Mouse (Mus musculus): Measurements from ENCODE around the gene Prkacb.
"Not testable (repeated sequence)": the region's sequence is repeated elsewhere in the genome, so short reads cannot be mapped to it uniquely, and the experiment has no call there.

The Prkacb gene

DNA sequence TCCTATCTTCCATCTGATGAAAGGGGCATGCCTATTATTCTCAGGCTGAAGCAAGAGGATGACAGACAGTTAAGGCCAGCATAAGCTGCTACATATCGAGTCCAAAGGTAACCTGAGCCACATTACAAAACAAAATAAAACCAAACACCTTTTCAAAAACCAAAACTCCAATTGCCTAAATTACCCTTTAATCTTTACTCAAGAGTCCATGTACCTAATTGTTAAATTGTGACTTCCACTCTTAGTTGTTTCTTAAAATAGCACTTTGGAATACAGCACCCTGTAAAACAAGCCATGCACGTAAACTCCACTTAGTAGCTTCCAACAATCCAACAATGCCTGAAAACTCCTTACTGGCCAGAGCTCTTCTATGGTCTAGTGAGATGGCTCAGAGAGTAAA, 34.3 kb downstream of the Prkacb start:
- DNase-seq (ENCODE audit: low spot score), result no peak

- DNase-seq (ENCODE audit: low spot score), result no peak
Measured at GRCm38 (mm10) chr3:146776711-146777110, 36.1 kb downstream of the Prkacb start.

GRCm38 (mm10) chr3:146770853-146771252, 41.9 kb downstream of the Prkacb start:
- DNase-seq (ENCODE audit: low spot score), result no peak

GRCm38 (mm10) chr3:146769940-146770659, 42.7 kb downstream of the Prkacb start:
- peak; percentile 62 for DNase-seq (ENCODE audit: low spot score)

DNA sequence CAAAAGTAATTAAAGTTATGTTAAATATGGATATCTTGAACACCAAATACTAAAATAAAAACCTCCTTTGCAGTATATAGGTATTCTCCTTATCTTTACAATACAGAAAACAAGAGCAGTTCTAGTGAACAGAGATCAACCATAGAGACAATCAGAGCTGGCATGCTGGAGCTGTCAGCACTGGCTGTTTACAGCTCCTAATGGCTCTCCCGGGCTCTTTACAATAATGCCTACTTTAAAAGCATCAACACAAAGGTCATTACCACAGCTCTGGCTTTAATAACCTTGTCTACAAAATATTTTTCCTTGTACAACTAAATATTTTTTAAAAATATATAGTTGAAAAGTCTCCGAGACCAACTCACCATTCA, 43.2 kb downstream of the Prkacb start:
- no peak for DNase-seq (ENCODE audit: low spot score)

GRCm38 (mm10) chr3:146768921-146769320, 43.9 kb downstream of the Prkacb start:
- DNase-seq (ENCODE audit: low spot score), result peak; percentile 31

- DNase-seq (ENCODE audit: low spot score), result no peak
Measured at GRCm38 (mm10) chr3:146768360-146768759, 44.4 kb downstream of the Prkacb start.

DNA sequence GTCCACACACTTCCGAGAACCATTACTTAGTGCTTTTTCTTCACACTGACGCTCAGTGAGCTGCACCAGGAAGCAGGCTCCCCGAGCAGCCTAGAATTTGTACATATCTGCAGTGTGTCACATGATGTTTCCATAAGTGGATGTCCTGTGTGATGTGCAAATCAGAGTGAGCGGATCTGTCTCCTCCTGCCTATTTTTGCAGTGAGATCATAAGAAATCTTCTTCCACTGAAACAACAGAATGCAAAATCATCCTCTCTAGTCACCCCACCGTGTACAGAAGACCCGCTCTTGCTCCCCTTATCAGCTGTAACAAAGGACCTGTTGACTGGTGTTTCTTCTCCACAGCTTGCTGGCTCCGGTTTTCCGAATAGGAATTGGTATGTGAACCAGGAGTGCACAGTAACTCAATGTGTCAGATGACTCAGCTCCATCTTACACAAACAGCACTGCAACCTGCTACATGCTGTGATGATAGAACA, 46.0 kb downstream of the Prkacb start:
- peak; percentile 42 for DNase-seq (ENCODE audit: low spot score)

DNA sequence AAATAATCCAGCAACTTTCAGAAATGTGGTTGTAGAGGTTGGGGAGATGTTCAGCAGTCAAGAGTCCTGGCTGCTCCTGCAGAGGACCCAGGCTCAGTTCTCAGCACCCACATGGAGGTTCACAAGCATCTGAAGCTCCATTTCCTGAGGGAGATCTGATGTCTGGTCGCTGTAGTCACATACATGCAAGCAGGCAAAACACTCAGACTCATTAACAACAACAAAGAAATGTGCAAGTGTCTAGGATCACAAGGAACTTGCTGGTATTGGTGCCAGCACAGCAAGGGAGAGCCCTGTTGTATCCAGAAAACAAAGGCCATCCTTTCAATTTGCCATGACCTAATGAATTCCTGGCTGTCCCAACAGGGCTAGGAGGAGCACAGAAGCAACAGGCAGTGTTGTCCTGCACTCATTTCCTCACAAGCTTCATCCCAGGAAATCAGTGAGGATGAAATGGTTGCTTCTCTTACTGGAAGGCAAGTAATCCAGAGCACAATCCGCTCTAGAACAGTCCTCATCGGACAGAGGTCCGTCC, 46.7 kb downstream of the Prkacb start:
- no peak for DNase-seq (ENCODE audit: low spot score)

DNA sequence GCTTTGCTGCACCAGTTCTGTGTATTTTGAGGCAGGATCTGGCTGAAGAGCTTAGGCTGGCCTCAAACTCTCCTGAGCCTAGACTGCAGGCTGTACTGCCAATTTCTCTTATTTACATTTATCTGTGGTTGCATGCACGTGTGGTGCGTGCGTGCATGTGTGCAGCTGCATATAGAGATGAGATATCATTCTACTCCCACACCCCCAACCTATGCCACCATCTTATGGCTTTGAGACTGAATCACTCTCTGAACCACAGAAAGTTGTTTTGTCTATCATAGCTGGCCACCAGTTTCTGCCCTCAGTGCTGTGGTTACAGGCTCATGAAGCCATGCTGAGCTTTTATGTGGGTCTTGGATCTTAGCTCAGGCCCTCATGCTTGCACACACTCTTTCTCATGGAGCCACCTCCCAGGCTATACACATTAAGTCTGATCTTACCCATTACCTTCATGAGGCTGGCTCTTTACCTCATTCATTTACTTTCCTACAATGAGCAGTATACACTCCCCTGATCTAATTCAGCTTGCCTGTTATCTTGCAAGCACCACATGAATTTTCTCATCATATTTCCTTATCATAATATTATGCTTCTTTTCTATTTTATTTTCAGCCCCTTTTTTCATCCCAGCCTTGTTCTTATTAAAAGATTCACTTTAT, 47.8 kb downstream of the Prkacb start:
- DNase-seq (ENCODE audit: low spot score), result no peak

DNA sequence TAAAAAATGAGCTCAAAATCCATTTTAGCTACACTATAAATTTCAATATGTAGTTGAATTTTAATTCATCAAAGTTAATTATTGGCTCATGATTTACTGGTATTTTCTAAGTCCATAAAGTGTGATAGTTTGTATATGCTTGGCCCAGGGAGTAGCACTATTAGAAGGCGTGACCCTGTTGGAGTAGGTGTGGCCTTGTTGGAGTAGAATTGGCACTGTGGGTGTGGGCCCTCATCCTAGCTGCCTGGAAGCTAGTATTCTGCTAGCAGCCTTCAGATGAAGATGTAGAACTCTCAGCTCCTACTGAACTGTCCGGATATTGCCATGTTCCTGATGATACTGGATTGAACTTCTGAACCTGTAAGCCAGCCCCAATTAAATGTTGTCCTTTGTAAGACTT, 49.7 kb downstream of the Prkacb start:
- DNase-seq (ENCODE audit: low spot score), result not testable (repeated sequence)

DNA sequence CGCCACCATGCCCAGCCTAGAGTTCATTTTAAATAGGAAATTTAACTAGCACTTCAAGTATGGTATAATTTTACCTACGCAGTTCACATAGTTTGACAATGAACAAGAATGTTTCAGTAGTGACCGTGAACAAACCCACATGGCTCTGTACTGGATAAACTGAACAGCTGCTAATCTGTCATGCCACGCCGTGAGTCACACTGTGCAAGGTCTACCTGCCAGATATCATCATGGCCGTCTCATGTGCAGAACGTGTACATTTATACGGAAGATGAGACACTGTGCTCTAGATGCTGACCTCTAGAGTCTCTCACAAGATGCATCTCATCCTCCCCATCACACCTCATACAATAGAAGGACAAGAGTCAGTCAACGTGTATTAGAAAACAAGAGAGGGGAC, 51.5 kb downstream of the Prkacb start:
- no peak for DNase-seq (ENCODE audit: low spot score)

DNA sequence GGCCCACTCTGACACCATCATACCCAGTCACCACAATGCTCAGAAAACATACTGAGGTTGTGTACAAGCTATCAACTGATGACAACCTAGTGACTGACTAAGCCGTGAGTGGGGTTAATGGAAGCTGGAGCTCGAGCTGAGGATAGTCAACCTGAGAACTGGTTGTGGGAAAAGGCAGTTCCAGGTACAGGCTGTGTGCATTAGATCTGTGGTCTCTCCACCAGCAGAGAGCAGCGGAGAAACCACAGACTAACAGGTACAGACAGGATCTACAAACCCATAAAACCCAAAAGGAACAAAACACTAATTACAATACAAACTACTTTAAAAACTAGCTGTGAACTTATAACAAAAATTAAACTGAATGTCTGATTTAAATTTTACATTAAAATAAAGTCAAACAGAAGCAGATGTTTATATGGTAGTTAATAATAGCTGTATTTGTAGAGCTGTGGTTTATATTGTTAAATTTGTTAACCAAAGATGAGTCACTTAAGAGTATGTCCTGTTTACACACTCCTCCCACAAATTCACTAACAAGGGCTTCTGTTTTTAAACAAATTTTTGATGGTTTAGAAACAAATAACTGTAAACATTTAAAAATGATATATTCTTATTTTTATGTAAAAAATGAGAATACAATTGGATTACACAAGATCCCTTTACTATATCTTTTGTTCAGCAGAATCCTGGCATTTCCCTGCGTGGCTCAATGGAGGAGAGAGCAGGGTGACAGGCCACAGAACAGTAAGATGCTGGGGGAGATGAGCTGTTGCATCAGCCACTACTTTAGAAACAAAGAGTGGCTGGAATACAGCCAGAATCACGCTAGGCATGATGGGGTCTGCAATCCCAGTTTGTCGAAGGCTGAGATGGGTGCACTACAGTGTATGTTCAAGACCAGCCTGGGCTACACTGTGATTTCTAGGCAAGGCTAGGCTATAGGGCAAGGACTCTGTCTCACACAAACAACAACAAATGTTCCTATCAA, 54.5 kb downstream of the Prkacb start:
- DNase-seq (ENCODE audit: low spot score), result no peak

DNA sequence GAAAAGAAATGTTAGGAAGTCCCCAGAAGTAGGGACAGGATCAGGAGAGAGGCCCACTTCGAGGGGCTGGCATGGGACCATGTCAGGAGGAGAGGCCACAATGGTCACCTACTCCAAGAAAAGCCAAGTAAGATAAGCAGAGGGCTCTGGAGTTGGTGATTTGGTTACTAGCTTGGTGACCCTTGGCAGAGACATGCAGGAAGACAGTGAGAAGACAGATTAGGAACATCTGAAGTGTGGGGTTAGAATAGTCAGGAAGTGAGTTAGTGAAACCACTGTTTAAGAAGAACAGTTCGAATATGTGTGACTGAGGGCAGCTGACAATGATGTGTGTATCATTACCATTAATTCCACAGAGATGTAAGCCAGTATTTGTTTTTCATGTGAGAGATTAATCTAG, 58.5 kb downstream of the Prkacb start:
- DNase-seq (ENCODE audit: low spot score), result no peak

DNA sequence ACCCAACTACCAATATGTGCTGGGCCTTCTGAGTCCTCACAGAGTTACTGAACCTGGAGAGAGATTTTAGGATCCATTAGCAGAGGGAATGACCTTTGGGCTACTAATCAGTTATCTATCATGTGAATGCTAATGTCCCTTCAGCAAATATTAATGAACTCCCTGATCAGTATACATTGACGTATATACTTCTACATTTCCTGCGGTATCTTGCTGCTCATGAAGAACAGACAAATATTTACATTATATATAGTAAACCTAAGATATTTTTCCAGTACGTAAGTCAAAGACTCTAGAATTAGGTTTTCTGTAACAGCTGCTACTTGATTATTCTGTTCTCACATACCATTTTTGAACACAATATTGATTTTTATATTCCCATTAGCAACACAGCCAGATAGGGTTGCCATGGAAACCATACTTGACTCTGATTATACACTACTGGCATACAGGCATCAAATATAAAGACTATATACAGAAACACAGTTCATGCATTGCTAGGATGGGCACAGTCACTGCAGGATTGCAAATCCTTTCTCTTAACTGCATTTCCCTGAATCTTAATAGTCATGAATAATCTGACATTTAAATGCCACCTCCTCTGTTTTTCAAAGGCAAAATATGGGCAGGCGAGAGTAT, 71.1 kb downstream of the Prkacb start:
- DNase-seq (ENCODE audit: low spot score), result no peak

- DNase-seq (ENCODE audit: low spot score), result no peak
Measured at GRCm38 (mm10) chr3:146741158-146741557, 71.6 kb downstream of the Prkacb start.

DNA sequence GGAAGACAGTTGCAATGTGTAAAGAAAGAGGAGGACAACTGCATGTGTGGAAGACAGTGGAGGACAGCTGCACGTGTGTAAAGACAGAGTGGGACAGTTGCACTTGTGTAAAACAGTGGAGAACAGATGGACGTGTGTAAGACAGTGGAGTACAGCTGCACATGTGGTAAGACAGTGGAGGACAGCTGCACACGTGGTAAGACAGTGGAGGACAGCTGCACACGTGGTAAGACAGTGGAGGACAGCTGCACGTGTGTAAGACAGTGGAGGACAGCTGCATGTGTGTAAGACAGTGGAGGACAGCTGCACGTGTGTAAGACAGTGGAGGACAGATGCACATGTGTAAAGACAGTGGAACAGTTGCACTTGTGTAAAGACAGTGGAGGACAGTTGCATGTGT, 76.6 kb downstream of the Prkacb start:
- DNase-seq (ENCODE audit: low spot score), result not testable (repeated sequence)

DNA sequence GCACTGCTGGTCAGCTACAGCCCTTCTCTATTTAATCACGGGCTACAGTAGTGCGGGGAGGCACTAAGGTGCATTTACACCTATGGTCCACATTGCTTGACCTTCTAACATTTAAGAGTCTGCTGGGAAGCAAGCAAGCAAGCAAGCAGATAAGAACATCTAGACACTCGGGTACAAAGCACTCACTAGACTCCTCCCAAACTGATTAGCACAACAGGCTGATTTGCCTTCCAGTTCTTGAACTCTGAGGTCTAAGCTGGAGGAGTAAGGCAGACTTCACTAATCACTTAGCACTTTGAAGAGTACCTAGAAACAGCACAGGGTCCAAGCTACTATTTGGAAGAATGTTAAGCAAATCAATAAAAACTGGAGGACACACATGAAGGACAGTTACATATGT, 77.1 kb downstream of the Prkacb start:
- no peak for DNase-seq (ENCODE audit: low spot score)

DNA sequence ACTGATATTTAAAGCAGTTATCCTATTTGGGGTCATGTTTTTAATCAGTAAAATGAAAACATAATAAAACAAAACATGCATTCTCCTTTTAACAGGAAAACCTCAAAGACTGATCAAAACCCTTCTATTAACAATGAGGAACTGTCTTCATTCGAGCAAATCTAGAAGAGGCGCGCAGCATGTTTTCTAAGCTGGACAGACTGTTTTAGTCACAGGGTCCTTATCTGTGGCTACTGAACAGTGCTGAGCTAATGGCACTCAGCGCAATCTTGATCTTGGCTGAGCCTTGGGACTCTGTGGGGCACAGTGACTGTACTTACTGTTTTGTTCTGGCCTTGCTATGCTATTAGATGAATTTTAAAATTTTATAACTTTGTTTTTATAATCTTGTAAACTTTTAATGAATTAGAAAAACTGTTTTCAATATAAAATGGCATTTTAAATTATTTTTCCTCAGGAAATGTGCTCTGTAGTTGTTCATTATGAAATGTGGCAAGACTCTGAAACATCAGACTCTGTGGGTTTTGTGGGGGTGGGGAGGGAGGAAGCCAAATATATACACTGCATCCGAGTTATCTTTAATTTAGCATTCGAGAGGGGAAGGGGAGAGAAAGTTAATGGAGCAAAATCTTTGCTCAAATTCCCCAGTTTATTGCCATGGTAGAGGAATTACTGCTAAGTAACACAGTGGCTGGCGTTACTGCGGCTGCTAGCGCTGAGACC, 77.7 kb downstream of the Prkacb start:
- no peak for DNase-seq (ENCODE audit: low spot score)

GRCm38 (mm10) chr3:146731499-146731898, 81.3 kb downstream of the Prkacb start:
- no peak for DNase-seq (ENCODE audit: low spot score)

- DNase-seq (ENCODE audit: low spot score), result no peak
Measured at GRCm38 (mm10) chr3:146723037-146723436, 89.8 kb downstream of the Prkacb start.
